Mouse (Mus musculus): ENCODE measurements around the gene Cryl1.

Gene Cryl1

GRCm38 (mm10) chr14:57398065-57398757 is at the start of gene Cryl1:
TSS of gene Cryl1 (minus strand) at chr14:57398529.
- DNase-seq (ENCODE audit: low spot score in 2 of 2), result peak; percentile 97 to 98

GRCm38 (mm10) chr14:57430451-57430850 is 32.1 kb upstream of the Cryl1 start:
- no peak for DNase-seq (ENCODE audit: low spot score in 2 of 2)

GRCm38 (mm10) chr14:57424212-57424561 is 25.9 kb upstream of the Cryl1 start:
- DNase-seq (ENCODE audit: low spot score in 2 of 2), result no peak

GRCm38 (mm10) chr14:57423432-57424211 is 25.3 kb upstream of the Cryl1 start, which contains the start of gene Ift88:
TSS of gene Ift88 (plus strand) at chr14:57424062.
- peak; percentile 89 to 94 for DNase-seq (ENCODE audit: low spot score in 2 of 2)

- no peak for DNase-seq (ENCODE audit: low spot score in 2 of 2)
Observed at GRCm38 (mm10) chr14:57417187-57417586, 18.9 kb upstream of the Cryl1 start.

GRCm38 (mm10) chr14:57412166-57412565 is 13.8 kb upstream of the Cryl1 start:
- no peak for DNase-seq (ENCODE audit: low spot score in 2 of 2)

- no peak for DNase-seq (ENCODE audit: low spot score in 2 of 2)
Observed at GRCm38 (mm10) chr14:57409106-57409505, 10.8 kb upstream of the Cryl1 start.

- DNase-seq (ENCODE audit: low spot score in 2 of 2), result no peak
Observed at GRCm38 (mm10) chr14:57408100-57408499, 9.8 kb upstream of the Cryl1 start.

- DNase-seq (ENCODE audit: low spot score in 2 of 2), result peak; percentile 8 to 26
Observed at GRCm38 (mm10) chr14:57407039-57407987, 9.0 kb upstream of the Cryl1 start.

GRCm38 (mm10) chr14:57402815-57403214 is 4.5 kb upstream of the Cryl1 start:
- no peak for DNase-seq (ENCODE audit: low spot score in 2 of 2)

- DNase-seq (ENCODE audit: low spot score in 2 of 2), result peak; percentile 10 to 36
Observed at GRCm38 (mm10) chr14:57398813-57399427, 591 bp upstream of the Cryl1 start.

GRCm38 (mm10) chr14:57397221-57397620 is 1.1 kb downstream of the Cryl1 start:
- DNase-seq (ENCODE audit: low spot score in 2 of 2), result no peak

- DNase-seq (ENCODE audit: low spot score in 2 of 2), result no peak
Observed at GRCm38 (mm10) chr14:57395470-57395869, 2.9 kb downstream of the Cryl1 start.

- no peak for DNase-seq (ENCODE audit: low spot score in 2 of 2)
Observed at GRCm38 (mm10) chr14:57392278-57392677, 6.1 kb downstream of the Cryl1 start.

GRCm38 (mm10) chr14:57391621-57392020 is 6.7 kb downstream of the Cryl1 start:
- DNase-seq (ENCODE audit: low spot score in 2 of 2), result no peak

GRCm38 (mm10) chr14:57386758-57387561 is 11.4 kb downstream of the Cryl1 start:
- peak; percentile 16 to 17 for DNase-seq (ENCODE audit: low spot score in 2 of 2)

GRCm38 (mm10) chr14:57385667-57386066 is 12.7 kb downstream of the Cryl1 start:
- no peak for DNase-seq (ENCODE audit: low spot score in 2 of 2)

- no peak for DNase-seq (ENCODE audit: low spot score in 2 of 2)
Observed at GRCm38 (mm10) chr14:57377531-57377930, 20.8 kb downstream of the Cryl1 start.

- no peak for DNase-seq (ENCODE audit: low spot score in 2 of 2)
Observed at GRCm38 (mm10) chr14:57376956-57377355, 21.4 kb downstream of the Cryl1 start.

GRCm38 (mm10) chr14:57376016-57376415 is 22.3 kb downstream of the Cryl1 start:
- DNase-seq (ENCODE audit: low spot score in 2 of 2), result no peak

- DNase-seq (ENCODE audit: low spot score in 2 of 2), result no peak
Observed at GRCm38 (mm10) chr14:57375205-57375604, 23.1 kb downstream of the Cryl1 start.

Measured in urinary bladder, postnatal 36 days (tissue).